Mouse (Mus musculus): ENCODE results near the gene Sgms1.

Gene Sgms1

DNA sequence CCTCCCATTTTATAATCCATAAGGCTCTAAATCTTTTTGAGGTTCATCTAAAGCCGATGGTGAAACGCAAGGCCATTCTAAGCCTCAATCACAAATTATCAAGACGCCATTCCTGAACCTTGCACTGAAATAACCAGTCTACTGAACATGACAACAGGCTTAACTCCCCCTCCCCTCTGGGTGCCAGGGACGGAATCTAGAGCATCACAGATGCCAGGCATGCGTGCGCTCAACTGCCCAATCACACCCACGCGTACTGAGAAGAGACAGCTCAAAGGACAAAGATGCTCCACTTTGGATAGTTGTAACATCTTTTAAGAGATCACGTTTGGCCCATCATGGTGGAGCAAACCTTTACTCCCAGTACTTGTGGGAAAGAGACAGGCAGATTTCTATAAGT is 146.3 kb downstream of the Sgms1 start:
- DNase-seq (ENCODE audit: low spot score in 2 of 2): no peak

- DNase-seq (ENCODE audit: low spot score in 2 of 2): no peak
Measured at GRCm38 (mm10) chr19:32242153-32242552, 147.4 kb downstream of the Sgms1 start.

GRCm38 (mm10) chr19:32240417-32240990 is 149.0 kb downstream of the Sgms1 start:
- DNase-seq (ENCODE audit: low spot score in 2 of 2): no peak

- DNase-seq (ENCODE audit: low spot score in 2 of 2): no peak
Measured at GRCm38 (mm10) chr19:32239925-32240324, 149.6 kb downstream of the Sgms1 start.

DNA sequence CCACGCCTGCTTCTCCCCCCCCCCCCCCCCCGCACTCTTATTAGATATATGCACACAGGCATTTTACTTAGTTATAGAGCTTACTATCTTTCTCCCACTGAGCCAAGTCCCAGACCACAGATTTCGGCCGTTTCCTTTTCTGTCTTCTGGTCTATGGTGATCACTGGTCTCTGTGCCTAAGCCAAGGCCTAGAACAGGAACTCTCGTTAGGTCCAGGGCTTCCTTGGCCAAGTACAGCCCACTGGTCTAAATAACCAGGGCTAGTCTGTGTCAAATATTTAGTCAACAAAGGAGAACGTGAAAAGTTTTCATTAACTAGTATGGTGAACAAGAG is 150.1 kb downstream of the Sgms1 start:
- no peak for DNase-seq (ENCODE audit: low spot score in 2 of 2)

DNA sequence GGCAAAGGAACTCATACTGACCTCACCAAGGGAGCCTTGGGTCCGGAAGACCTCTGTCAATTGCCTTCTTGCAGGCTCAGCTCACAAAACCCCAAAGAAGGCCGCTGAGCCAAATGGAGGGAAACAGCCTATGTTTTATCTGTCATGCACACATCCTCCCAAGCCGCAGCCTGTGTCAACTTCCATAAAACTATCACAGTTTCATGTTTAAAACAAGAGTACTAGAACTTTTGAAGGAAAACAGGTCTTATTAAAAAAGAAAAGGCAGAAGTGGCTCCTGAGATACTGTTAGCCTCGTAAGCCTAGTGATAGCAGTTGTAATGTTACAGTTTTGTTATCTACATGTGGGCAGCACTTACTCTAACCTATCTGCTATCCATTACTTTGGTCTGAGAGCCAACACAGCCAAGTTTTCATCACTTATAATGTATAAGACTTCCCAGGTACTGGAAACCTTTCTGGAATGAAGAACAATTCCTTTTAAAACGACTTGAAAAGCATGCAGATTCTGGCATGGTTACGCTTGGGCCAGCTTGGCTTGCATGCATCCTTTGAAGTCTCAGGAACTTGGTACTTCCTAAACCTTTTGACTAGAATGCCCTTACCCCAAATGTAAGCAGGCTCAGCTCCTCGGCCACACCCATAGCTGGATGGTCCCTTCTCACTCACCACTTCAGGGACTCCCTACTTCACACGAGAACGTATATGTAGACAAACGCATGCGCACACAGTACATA is 150.6 kb downstream of the Sgms1 start:
- DNase-seq (ENCODE audit: low spot score in 2 of 2): no peak

GRCm38 (mm10) chr19:32237685-32238084 is 151.8 kb downstream of the Sgms1 start:
- DNase-seq (ENCODE audit: low spot score in 2 of 2): no peak

- DNase-seq (ENCODE audit: low spot score in 2 of 2): no peak
Measured at GRCm38 (mm10) chr19:32237173-32237583, 152.3 kb downstream of the Sgms1 start.

DNA sequence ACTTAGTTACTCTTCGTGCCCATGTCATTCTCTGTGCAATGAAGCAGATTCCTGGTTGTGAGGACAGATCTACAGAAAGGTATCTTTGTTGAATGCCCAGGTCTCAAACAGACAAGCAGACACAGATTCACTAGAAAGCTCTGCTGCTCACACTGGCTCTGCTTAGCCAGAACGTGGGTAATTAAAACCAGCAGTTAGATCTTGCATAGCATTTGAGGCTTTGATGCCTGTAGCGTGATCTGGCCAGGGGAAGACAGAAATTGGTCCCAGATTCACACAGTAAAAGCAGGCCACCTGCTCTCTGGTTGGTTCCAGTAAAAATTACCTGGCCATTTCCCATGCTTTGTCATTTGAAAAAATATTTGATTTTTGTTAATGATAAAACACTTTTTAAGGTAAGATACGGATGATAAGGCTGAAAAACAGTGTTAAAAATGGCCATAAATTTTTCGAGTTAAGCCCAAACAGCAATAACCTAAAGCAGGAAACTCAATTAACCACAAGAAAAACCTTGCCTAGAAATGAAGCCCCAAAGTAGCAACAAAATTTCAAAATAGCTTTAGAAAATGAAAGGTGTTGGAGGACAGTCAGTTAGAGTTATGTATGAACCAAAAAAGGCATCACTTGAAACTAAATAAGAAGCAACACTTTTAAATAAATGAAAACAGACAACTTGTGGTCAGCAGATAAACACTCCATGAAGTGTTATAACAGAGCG is 154.6 kb downstream of the Sgms1 start:
- no peak for DNase-seq (ENCODE audit: low spot score in 2 of 2)

GRCm38 (mm10) chr19:32231292-32231691 is 158.2 kb downstream of the Sgms1 start:
- no peak for DNase-seq (ENCODE audit: low spot score in 2 of 2)

DNA sequence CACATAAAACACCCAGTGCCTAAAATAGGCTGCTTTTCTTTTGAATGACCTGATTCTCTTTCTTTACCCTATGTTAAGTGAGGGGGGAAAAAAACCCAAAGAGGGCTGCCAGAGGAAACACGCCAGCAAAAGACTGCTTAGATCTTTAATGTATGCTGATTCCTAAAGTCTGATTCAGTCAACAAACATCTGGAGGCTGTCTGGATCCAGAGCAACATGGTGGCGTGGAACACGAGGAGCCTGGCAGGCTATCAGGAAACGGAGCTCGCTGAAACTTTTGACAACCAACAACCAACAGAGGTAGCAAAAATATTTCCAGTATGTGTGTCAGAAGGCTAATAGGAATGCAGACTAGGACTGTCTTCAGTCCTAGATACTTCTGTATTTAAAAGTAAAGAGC is 158.7 kb downstream of the Sgms1 start:
- DNase-seq (ENCODE audit: low spot score in 2 of 2): no peak

GRCm38 (mm10) chr19:32230301-32230700 is 159.2 kb downstream of the Sgms1 start:
- no peak for DNase-seq (ENCODE audit: low spot score in 2 of 2)

- DNase-seq (ENCODE audit: low spot score in 2 of 2): no peak
Measured at GRCm38 (mm10) chr19:32229776-32230175, 159.7 kb downstream of the Sgms1 start.

- DNase-seq (ENCODE audit: low spot score in 2 of 2): no peak
Measured at GRCm38 (mm10) chr19:32227175-32227574, 162.3 kb downstream of the Sgms1 start.

DNA sequence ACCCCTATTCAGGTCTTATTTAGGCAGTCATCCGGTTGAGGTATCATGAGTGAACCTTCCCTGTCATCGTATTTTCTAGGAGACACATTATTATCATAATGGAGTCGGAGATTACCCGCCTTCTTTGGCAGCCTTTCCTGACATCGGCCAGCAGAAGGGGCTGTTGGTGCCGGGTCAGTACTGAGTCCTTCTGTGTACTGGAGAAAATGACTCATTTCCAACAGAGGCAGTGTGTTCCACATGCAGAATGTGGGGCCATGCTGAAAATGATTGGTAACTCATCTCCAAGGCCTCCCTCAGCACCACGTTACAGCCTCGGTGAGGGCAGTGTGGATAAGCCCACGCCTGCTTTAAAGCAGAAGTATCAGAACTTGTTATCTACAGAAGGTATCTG is 164.4 kb downstream of the Sgms1 start:
- DNase-seq (ENCODE audit: low spot score in 2 of 2): no peak

GRCm38 (mm10) chr19:32224318-32225096 is 165.0 kb downstream of the Sgms1 start:
- DNase-seq (ENCODE audit: low spot score in 2 of 2): no peak

- no peak for DNase-seq (ENCODE audit: low spot score in 2 of 2)
Measured at GRCm38 (mm10) chr19:32223751-32224174, 165.8 kb downstream of the Sgms1 start.

DNA sequence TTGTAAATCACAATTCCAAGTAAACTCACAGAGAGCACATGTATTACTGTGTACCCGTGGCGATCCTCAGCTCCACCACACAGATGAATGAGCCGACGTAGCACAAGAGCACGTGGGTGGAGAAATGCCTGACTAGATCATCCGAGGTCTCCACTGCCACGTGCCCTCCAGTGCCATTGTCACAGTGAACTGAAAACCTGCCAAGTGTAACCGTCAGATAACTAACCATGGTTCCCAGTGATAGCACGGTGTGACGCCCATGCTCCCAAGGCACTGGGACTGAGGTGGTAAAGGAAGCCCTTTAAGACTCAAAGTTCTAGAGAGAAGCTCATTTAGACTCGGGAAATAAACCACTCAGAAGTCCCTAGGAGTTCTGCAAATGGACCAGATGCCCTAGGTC is 167.4 kb downstream of the Sgms1 start:
- DNase-seq (ENCODE audit: low spot score in 2 of 2): no peak

DNA sequence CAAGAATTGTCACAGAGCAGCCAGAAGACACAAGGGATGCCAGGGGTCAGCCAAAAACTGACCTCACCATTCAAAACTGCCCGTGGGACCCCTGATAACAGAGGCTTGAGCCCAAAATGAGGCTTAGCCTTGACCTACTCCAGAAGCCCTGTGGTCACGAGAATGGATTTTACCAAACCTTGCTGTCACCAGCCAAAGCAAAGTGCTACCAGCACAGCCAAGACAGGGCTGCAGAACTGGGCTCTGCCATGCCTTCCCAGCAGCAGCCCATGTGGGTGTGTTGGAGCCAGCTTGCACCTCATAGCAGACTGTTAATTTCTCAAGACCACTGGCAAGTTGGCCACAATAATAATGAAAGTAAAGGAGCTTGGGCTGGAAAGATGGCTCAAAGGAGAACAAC is 168.5 kb downstream of the Sgms1 start:
- no peak for DNase-seq (ENCODE audit: low spot score in 2 of 2)

GRCm38 (mm10) chr19:32216710-32217109 is 172.8 kb downstream of the Sgms1 start:
- DNase-seq (ENCODE audit: low spot score in 2 of 2): no peak

DNA sequence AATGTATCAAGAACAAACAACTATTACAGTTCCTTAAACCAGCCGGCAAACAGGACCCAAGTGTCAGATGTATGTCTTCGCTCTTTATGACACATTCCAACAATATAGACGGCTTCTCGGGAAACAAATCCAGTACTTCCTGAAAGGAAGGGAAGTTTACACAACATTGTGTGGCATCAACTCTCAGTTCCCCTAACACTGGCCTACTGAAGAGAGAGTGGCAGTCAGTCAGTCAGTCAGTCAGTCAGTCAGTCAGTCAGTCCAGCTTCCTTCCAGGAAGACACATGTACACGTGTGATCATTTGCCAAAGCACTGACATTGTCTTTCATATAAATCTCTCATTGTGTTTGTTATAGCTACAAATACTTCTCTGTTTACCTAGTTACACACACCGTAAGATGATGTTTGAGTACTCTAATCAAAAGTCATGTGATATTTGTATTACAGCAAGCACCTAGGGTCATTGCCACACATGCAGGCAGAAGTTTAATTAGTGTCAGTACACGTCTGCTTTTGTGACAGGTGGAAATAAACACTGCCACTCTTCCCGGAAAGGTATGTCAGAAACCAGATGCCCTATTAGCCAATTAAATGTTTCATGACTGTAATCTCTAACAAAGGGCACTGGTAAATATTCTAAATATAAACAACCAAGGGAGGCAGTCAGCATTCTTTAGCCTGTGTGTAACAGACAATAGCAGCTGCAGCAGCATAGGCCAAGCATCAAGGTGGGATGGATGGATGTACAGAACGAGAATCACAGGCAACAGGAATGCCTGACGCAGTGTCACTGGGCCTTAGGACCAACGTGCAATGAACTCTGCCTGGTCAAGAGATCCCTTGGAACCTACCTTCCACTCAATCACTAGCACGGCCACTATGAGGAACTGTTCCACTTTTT is 174.4 kb downstream of the Sgms1 start:
- DNase-seq (ENCODE audit: low spot score in 2 of 2): no peak
